ENCODE assay signal across 24 mouse cellular contexts in genomic region chr11:60240509-60240908, GRCm38 (mm10).
"Had no signal": no experiment of that assay in that cellular context is flagged by ENCODE, and none has a peak within 500 bp of the region (broad histone marks: within the 10 kb centered on the region; RNA-seq: fewer than 3 reads in every experiment).

No protein-coding gene starts in this region.

- H3K9me3 ChIP-seq: heart, embryonic 10.5 days; heart, embryonic 12.5 days; hindbrain, embryonic 10.5 days; hindbrain, embryonic 12.5 days; limb, embryonic 10.5 days; limb, embryonic 12.5 days had no signal

- H3K4me2 ChIP-seq: heart, embryonic 12.5 days; hindbrain, embryonic 12.5 days; hindbrain, embryonic 14.5 days; limb, embryonic 12.5 days had no signal

- H3K4me1 ChIP-seq: hindbrain, embryonic 12.5 days; limb, embryonic 12.5 days had no signal

- DNase-seq: gastrocnemius, adult 2 months; gastrocnemius, postnatal 10 days; gastrocnemius, postnatal 25 days; heart, adult 18-20 months; heart, postnatal 10 days; heart, postnatal 4 days; kidney, adult 18-20 months; kidney, adult 8-10 months; kidney, postnatal 10 days; kidney, postnatal 4 days; liver had no signal

- H3K27me3 ChIP-seq: heart, embryonic 12.5 days; hindbrain, embryonic 12.5 days; limb, embryonic 12.5 days had no signal

- ATAC-seq: hindbrain, embryonic 16.5 days; inflammation-experienced regulatory T-cells, adult 6 months; intestine, embryonic 16.5 days had no signal

- H3K27ac ChIP-seq: gastrocnemius, adult 2 months; heart, embryonic 10.5 days; hindbrain, embryonic 10.5 days; hindbrain, embryonic 12.5 days; hindbrain, embryonic 14.5 days; layer of hippocampus, adult 2 months; left cerebral cortex, adult 2 months; limb, embryonic 10.5 days; limb, embryonic 12.5 days; liver, embryonic 14.5 days had no signal

- H3K4me3 ChIP-seq: gastrocnemius, adult 2 months; heart, embryonic 10.5 days; heart, embryonic 12.5 days; hindbrain, embryonic 10.5 days; hindbrain, embryonic 12.5 days; layer of hippocampus, adult 2 months; left cerebral cortex, adult 2 months; limb, embryonic 10.5 days; limb, embryonic 12.5 days had no signal

- H3K9ac ChIP-seq: heart, embryonic 12.5 days; hindbrain, embryonic 12.5 days; hindbrain, embryonic 14.5 days; limb, embryonic 12.5 days; liver, embryonic 14.5 days had no signal
